Mouse (Mus musculus) MEL (cell line): ENCODE data around the gene St7. TPM values are rescaled to one million over a fixed set of nuclear protein-coding genes. Genes with fewer than 3 reads are reported as not detected.

Experiments
- DNase-seq: peaks from one replicate; pipeline ENCODE4 v3.0.0; 2011; ENCODE audit warnings: low read depth, low spot score
- H3K27ac ChIP-seq: 2 replicates; pipeline ENCODE4 v1.5.1; 2012; ENCODE audit warnings: low read depth, mild to moderate bottlenecking, control low read depth, low read length, moderate library complexity; ENCODE audit not compliant: control insufficient read depth
- H3K27me3 ChIP-seq, 2 experiments: fragments of 150-350 bp in 1 of 2; sonication (generic) in 1 of 2; 2 replicates each; pipeline ENCODE4 v1.6.1; 2012; ENCODE audit warnings: low read length in 2 of 2, mild to moderate bottlenecking in 2 of 2, improper control_type of control experiment in 1 of 2, moderate library complexity in 1 of 2; ENCODE audit not compliant: insufficient read depth in 2 of 2, control insufficient read depth in 1 of 2
- H3K36me3 ChIP-seq, 2 experiments: 2 replicates each; pipeline ENCODE4 v1.6.1; 2012 to 2014; ENCODE audit warnings: low read length in 2 of 2, improper control_type of control experiment in 1 of 2, inconsistent platforms in 1 of 2, mild to moderate bottlenecking in 1 of 2; ENCODE audit not compliant: insufficient read depth in 2 of 2, control insufficient read depth in 1 of 2
- H3K4me1 ChIP-seq, 2 experiments: fragments of 150-350 bp in 1 of 2; sonication (generic) in 1 of 2; 2 replicates each; pipeline ENCODE4 v1.6.1; 2012; ENCODE audit warnings: low read length in 2 of 2, improper control_type of control experiment in 1 of 2, mild to moderate bottlenecking in 1 of 2; ENCODE audit not compliant: insufficient read depth in 2 of 2, control insufficient read depth in 1 of 2
- H3K4me3 ChIP-seq, 2 experiments: fragments of 150-350 bp in 1 of 2; sonication (generic) in 1 of 2; 2 replicates each; pipeline ENCODE4 v1.5.1; 2012; ENCODE audit warnings: low read depth in 2 of 2, low read length in 2 of 2, mild to moderate bottlenecking in 2 of 2, moderate library complexity in 2 of 2, control low read depth in 1 of 2, improper control_type of control experiment in 1 of 2; ENCODE audit not compliant: control insufficient read depth in 1 of 2, insufficient read depth in 1 of 2
- H3K79me2 ChIP-seq: 2 replicates; pipeline ENCODE4 v1.6.1; 2012; ENCODE audit warnings: mild to moderate bottlenecking, low read length, moderate library complexity; ENCODE audit not compliant: control insufficient read depth, poor library complexity, insufficient read depth
- H3K9ac ChIP-seq: 2 replicates; pipeline ENCODE4 v1.6.1; 2012; ENCODE audit warnings: low read depth, mild to moderate bottlenecking, control low read depth, low read length, moderate library complexity; ENCODE audit not compliant: control insufficient read depth, poor library complexity, severe bottlenecking
- H3K9me3 ChIP-seq: fragments of 150-350 bp; sonication (generic); replicated peaks from 2 replicates; pipeline ENCODE4 v1.6.1; 2012; ENCODE audit warnings: mild to moderate bottlenecking, low read length, improper control_type of control experiment, moderate library complexity; ENCODE audit not compliant: insufficient read depth
- BHLHE40 ChIP-seq: IDR thresholded peaks from 2 replicates; pipeline ENCODE4 v1.6.1; 2012; ENCODE audit warnings: low read depth, mild to moderate bottlenecking, inconsistent platforms, low read length, improper control_type of control experiment, borderline replicate concordance
- CHD2 ChIP-seq: IDR thresholded peaks from 2 replicates; pipeline ENCODE4 v1.6.1; 2011; ENCODE audit warnings: low read length, improper control_type of control experiment
- CTCF ChIP-seq, 3 experiments: IDR thresholded peaks in 2 of 3; conservative IDR thresholded peaks in 1 of 3; 2 replicates each; pipeline ENCODE4 v1.5.1; 2011 to 2012; ENCODE audit warnings: low read length in 3 of 3, low read depth in 2 of 3, mild to moderate bottlenecking in 2 of 3, improper control_type of control experiment in 1 of 3, inconsistent platforms in 1 of 3, mixed read lengths in 1 of 3, moderate library complexity in 1 of 3; ENCODE audit not compliant: control insufficient read depth in 1 of 3, insufficient read depth in 1 of 3, poor library complexity in 1 of 3, severe bottlenecking in 1 of 3
- E2F4 ChIP-seq: IDR thresholded peaks from 2 replicates; pipeline ENCODE4 v1.6.1; 2011; ENCODE audit warnings: low read depth, low read length, improper control_type of control experiment, borderline replicate concordance
- ELF1 ChIP-seq: IDR thresholded peaks from 2 replicates; pipeline ENCODE4 v1.6.1; 2014; ENCODE audit warnings: low read depth, mild to moderate bottlenecking, inconsistent platforms, low read length, improper control_type of control experiment, moderate library complexity
- EP300 ChIP-seq, 2 experiments: IDR thresholded peaks; 2 replicates each; pipeline ENCODE4 v1.6.1; 2011; ENCODE audit warnings: improper control_type of control experiment in 2 of 2, low read length in 2 of 2, low read depth in 1 of 2, mild to moderate bottlenecking in 1 of 2
- GABPA ChIP-seq: IDR thresholded peaks from 2 replicates; pipeline ENCODE4 v1.6.1; 2012; ENCODE audit warnings: low read depth, mild to moderate bottlenecking, inconsistent platforms, low read length, improper control_type of control experiment, moderate library complexity
- GATA1 ChIP-seq: IDR thresholded peaks from 2 replicates; pipeline ENCODE4 v1.6.1; 2011; ENCODE audit warnings: low read depth, low read length, improper control_type of control experiment
- KAT2A ChIP-seq: conservative IDR thresholded peaks from 2 replicates; pipeline ENCODE4 v1.6.1; 2012; ENCODE audit warnings: low read depth, low read length, improper control_type of control experiment, inconsistent platforms
- MAFK ChIP-seq: IDR thresholded peaks from 2 replicates; pipeline ENCODE4 v1.6.1; 2011; ENCODE audit warnings: low read depth, mild to moderate bottlenecking, low read length, improper control_type of control experiment, borderline replicate concordance
- MXI1 ChIP-seq: IDR thresholded peaks from 2 replicates; pipeline ENCODE4 v1.6.1; 2011; ENCODE audit warnings: mild to moderate bottlenecking, low read depth, low read length, improper control_type of control experiment
- MYB ChIP-seq: IDR thresholded peaks from 2 replicates; pipeline ENCODE4 v1.6.1; 2011; ENCODE audit warnings: mild to moderate bottlenecking, low read depth, low read length, improper control_type of control experiment
- NELFE ChIP-seq: IDR thresholded peaks from 2 replicates; pipeline ENCODE4 v1.6.1; 2011; ENCODE audit warnings: low read depth, low read length, improper control_type of control experiment
- NRF1 ChIP-seq: IDR thresholded peaks from 2 replicates; pipeline ENCODE4 v1.6.1; 2014; ENCODE audit warnings: low read depth, mild to moderate bottlenecking, inconsistent platforms, low read length, improper control_type of control experiment, moderate library complexity; ENCODE audit not compliant: poor library complexity, insufficient read depth, severe bottlenecking
- POLR2A ChIP-seq, 2 experiments: IDR thresholded peaks; 2 replicates each; pipeline ENCODE4 v1.6.1; 2011 to 2012; ENCODE audit warnings: low read length in 2 of 2, mild to moderate bottlenecking in 2 of 2, control low read depth in 1 of 2, improper control_type of control experiment in 1 of 2, low read depth in 1 of 2, moderate library complexity in 1 of 2; ENCODE audit not compliant: control insufficient read depth in 1 of 2, insufficient read depth in 1 of 2, poor library complexity in 1 of 2
- POLR2AphosphoS2 ChIP-seq: IDR thresholded peaks from 2 replicates; pipeline ENCODE4 v1.6.1; 2011; ENCODE audit warnings: low read length, improper control_type of control experiment
- POLR2AphosphoS5 ChIP-seq: IDR thresholded peaks from 2 replicates; pipeline ENCODE4 v1.6.1; 2012; ENCODE audit warnings: low read depth, borderline replicate concordance, mild to moderate bottlenecking, inconsistent platforms, low read length, moderate library complexity, mixed read lengths
- RAD21 ChIP-seq: IDR thresholded peaks from 2 replicates; pipeline ENCODE4 v1.6.1; 2011; ENCODE audit warnings: mild to moderate bottlenecking, low read depth, low read length, improper control_type of control experiment
- TAL1 ChIP-seq: IDR thresholded peaks from 2 replicates; pipeline ENCODE4 v1.6.1; 2012; ENCODE audit warnings: mild to moderate bottlenecking, inconsistent platforms, low read length, moderate library complexity, mixed read lengths
- TCF12 ChIP-seq: IDR thresholded peaks from 2 replicates; pipeline ENCODE4 v1.6.1; 2014; ENCODE audit warnings: low read depth, mild to moderate bottlenecking, inconsistent platforms, low read length, improper control_type of control experiment, moderate library complexity
- UBTF ChIP-seq: IDR thresholded peaks from 2 replicates; pipeline ENCODE4 v1.6.1; 2012; ENCODE audit warnings: low read depth, mild to moderate bottlenecking, inconsistent platforms, low read length, improper control_type of control experiment, moderate library complexity, borderline replicate concordance; ENCODE audit not compliant: insufficient read depth
- USF1 ChIP-seq: IDR thresholded peaks from 2 replicates; pipeline ENCODE4 v1.6.1; 2014; ENCODE audit warnings: low read depth, mild to moderate bottlenecking, inconsistent platforms, low read length, improper control_type of control experiment, moderate library complexity
- USF2 ChIP-seq, 2 experiments: IDR thresholded peaks; 2 replicates each; pipeline ENCODE4 v1.6.1; 2011 to 2012; ENCODE audit warnings: improper control_type of control experiment in 2 of 2, low read length in 2 of 2, borderline replicate concordance in 1 of 2, inconsistent platforms in 1 of 2, low read depth in 1 of 2, mild to moderate bottlenecking in 1 of 2; ENCODE audit not compliant: insufficient read depth in 1 of 2
- ZKSCAN1 ChIP-seq: IDR thresholded peaks from 2 replicates; pipeline ENCODE4 v1.6.1; 2012; ENCODE audit warnings: low read depth, mild to moderate bottlenecking, inconsistent platforms, low read length, improper control_type of control experiment, moderate library complexity
- ZMIZ1 ChIP-seq: IDR thresholded peaks from 2 replicates; pipeline ENCODE4 v1.6.1; 2012; ENCODE audit warnings: low read depth, mild to moderate bottlenecking, inconsistent platforms, low read length, improper control_type of control experiment, moderate library complexity
- ZNF384 ChIP-seq: IDR thresholded peaks from 2 replicates; pipeline ENCODE4 v1.6.1; 2012; ENCODE audit warnings: low read depth, mild to moderate bottlenecking, inconsistent platforms, low read length, improper control_type of control experiment
- polyA plus RNA-seq, 2 experiments: library from polyadenylated mRNA; stranded (reverse) in 1 of 2; unstranded in 1 of 2; fragments of >175 nt in 1 of 2; fragments of >200 nt in 1 of 2; gene quantifications; 2 replicates each; pipeline versions ENCODE4 v1.2.1 to v1.2.4; 2012; ENCODE audit warnings: low replicate concordance in 2 of 2, low read depth in 1 of 2; ENCODE audit not compliant: insufficient read length in 2 of 2, insufficient read depth in 1 of 2, missing spikeins in 1 of 2
- total RNA-seq: library from RNA; depleted of rRNA; stranded (reverse); fragments of 300-350 nt; gene quantifications from 2 replicates; pipeline ENCODE4 v1.2.3, GENCODE M21; 2012

St7 gene
- total and polyA plus RNA-seq, 3 experiments = 34.4 to 48.5 TPM; not detected in 1

DNA sequence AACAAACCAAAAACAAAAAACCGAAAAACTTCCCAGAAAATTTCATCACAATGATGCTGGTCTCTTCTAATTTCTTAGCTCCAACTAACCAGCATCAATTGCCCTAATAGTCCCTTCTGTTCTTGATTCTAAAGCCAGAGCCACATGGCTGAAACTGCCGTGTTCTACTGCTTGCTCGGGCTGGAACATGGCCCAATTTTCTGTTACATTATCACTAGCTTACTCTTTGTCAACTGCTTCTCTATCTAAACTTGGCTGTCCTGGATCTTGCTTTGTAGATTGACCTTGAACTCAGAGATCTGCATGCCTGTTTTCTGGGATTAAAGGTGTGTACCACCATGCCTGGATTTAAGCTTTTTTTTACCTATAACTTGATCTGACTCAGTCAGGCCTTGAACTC lies 13.2 kb downstream of the St7 start (continued):
- no peak for TF ChIP-seq USF1
- TF ChIP-seq CHD2 = no peak
- TF ChIP-seq POLR2AphosphoS2 = no peak
- TF ChIP-seq POLR2A (IDR thresholded peaks at IDR 0.05; ENCODE audit: control insufficient read depth in 1 of 2, insufficient read depth in 1 of 2, low read depth in 1 of 2, low read length in 2 of 2, poor library complexity in 1 of 2) = no peak
- no peak for TF ChIP-seq ZKSCAN1
- peak; percentile 76 for TF ChIP-seq ZNF384
- TF ChIP-seq ELF1 = no peak
- no peak for TF ChIP-seq USF2 (IDR thresholded peaks at IDR 0.05; ENCODE audit: borderline replicate concordance in 1 of 2, insufficient read depth in 1 of 2, low read depth in 1 of 2, low read length in 2 of 2)
- no peak for TF ChIP-seq BHLHE40
- TF ChIP-seq CTCF (IDR thresholded peaks at IDR 0.05 in 2 of 3, conservative IDR thresholded peaks at IDR 0.05 in 1 of 3; ENCODE audit: control insufficient read depth in 1 of 3, insufficient read depth in 1 of 3, low read depth in 2 of 3, low read length in 3 of 3, poor library complexity in 1 of 3, severe bottlenecking in 1 of 3) = no peak
- peak; percentile 72 for TF ChIP-seq MXI1
- no peak for TF ChIP-seq POLR2AphosphoS5
- TF ChIP-seq EP300 (IDR thresholded peaks at IDR 0.05; ENCODE audit: low read depth in 1 of 2, low read length in 2 of 2) = peak; percentile 64 to 68
- TF ChIP-seq TAL1 = no peak
- no peak for TF ChIP-seq MAFK
- no peak for TF ChIP-seq RAD21
- no peak for TF ChIP-seq E2F4
- no peak for TF ChIP-seq MYB
- TF ChIP-seq KAT2A = no peak

DNA sequence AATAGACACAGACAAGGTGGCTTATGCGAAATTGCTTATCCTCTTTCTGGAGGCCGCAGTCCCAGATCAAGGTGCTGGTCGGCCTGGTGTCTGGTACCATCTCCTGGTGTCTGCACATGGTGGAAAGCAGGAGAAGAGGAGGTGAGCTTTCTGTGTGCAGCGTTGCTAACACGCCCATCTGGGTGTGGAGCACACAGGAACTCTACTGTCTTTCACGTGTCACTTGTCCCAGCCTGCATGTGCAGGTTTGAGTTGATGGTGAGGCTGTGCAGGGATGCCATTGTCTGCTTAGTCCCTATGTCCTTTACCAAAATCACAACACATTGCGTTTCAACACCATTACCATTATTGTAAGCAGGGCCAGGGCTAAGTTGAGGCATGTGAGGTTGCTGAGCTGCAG lies 26.2 kb downstream of the St7 start:
- no peak for DNase-seq
- no peak overlapping the region for H3K4me3 ChIP-seq
- no peak for TF ChIP-seq E2F4
- no peak for TF ChIP-seq POLR2A (IDR thresholded peaks at IDR 0.05; ENCODE audit: control insufficient read depth in 1 of 2, insufficient read depth in 1 of 2, low read depth in 1 of 2, low read length in 2 of 2, poor library complexity in 1 of 2)
- no peak for TF ChIP-seq ZMIZ1
- no peak for TF ChIP-seq EP300 (IDR thresholded peaks at IDR 0.05; ENCODE audit: low read depth in 1 of 2, low read length in 2 of 2)
- TF ChIP-seq TCF12 = no peak
- no peak for TF ChIP-seq GATA1
- no peak for TF ChIP-seq GABPA
- TF ChIP-seq UBTF = no peak
- no peak for TF ChIP-seq USF2 (IDR thresholded peaks at IDR 0.05; ENCODE audit: borderline replicate concordance in 1 of 2, insufficient read depth in 1 of 2, low read depth in 1 of 2, low read length in 2 of 2)
- no peak for TF ChIP-seq NRF1
- TF ChIP-seq NELFE = no peak
- TF ChIP-seq ELF1 = no peak
- H3K9me3 ChIP-seq = no peaks in the 10 kb centered on the region
- no peak overlapping the region for H3K27ac ChIP-seq
- peaks cover 7% of the 10 kb centered on the region for H3K79me2 ChIP-seq
- H3K9ac ChIP-seq = no peak overlapping the region
- peaks cover 11 to 13% of the 10 kb centered on the region in 2 experiments for H3K4me1 ChIP-seq
- peaks cover 0 to 13% of the 10 kb centered on the region in 2 experiments; a peak in 2 of 4 replicates for H3K36me3 ChIP-seq
- H3K27me3 ChIP-seq = no peaks in the 10 kb centered on the region
